Comparison of ENCODE assay signal across 17 mouse cellular contexts in genomic region chr15:102120530-102120929, GRCm38 (mm10). TPM values are rescaled to one million over a fixed set of nuclear protein-coding genes. Genes with fewer than 3 reads are reported as not detected.
DNase-seq lines count a peak whose midpoint lies in the region; TF ChIP-seq lines count a peak whose summit lies in the region.
"Had no signal": no experiment of that assay in that cellular context is flagged by ENCODE, and none has a peak within 500 bp of the region (broad histone marks: within the 10 kb centered on the region; RNA-seq: fewer than 3 reads in every experiment).

No protein-coding gene starts in this region.

- TF ChIP-seq CTCF in cerebellum, adult 2 months (IDR thresholded peaks at IDR 0.05; ENCODE audit: borderline replicate concordance, insufficient read depth, low read depth, low read length) = no peak

- no peaks in the 10 kb centered on the region for H3K27me3 ChIP-seq in cerebellum, adult 2 months (ENCODE audit: control insufficient read depth, insufficient read depth, low read length)
- H3K27me3 ChIP-seq: forebrain, embryonic 13.5 days; hindbrain, embryonic 12.5 days; limb, embryonic 13.5 days; midbrain, embryonic 15.5 days; stomach, embryonic 15.5 days had no signal

- intact Hi-C loops in heart, postnatal 25 days (cut with DNase I) = no loop called here

- DNase-seq in cerebellum, adult 2 months = no peak
- DNase-seq in cerebellum, adult 8-10 months = no peak
- DNase-seq in heart, adult 8-10 months (ENCODE audit: low spot score) = peak; percentile 74
- DNase-seq in heart, postnatal 25 days (ENCODE audit: low spot score) = no peak
- peak; percentile 45 to 49 for DNase-seq in gastrocnemius, adult 8-10 months (ENCODE audit: low spot score in 2 of 2)
- DNase-seq in heart, postnatal 4 days = peak; percentile 13
- no peak for DNase-seq in right cerebral cortex, adult 18-20 months
- DNase-seq: adrenal gland, postnatal 36 days; spleen, adult 18-20 months; thymus, postnatal 14 days had no signal

- H3K27ac ChIP-seq in cerebellum, adult 2 months (ENCODE audit: insufficient read depth, low read length) = peak overlapping the region; percentile 60; the same call in 1 of the 2 replicates
- H3K27ac ChIP-seq: forebrain, embryonic 13.5 days; hindbrain, embryonic 12.5 days; limb, embryonic 13.5 days; liver, embryonic 14.5 days; midbrain, embryonic 15.5 days; stomach, embryonic 15.5 days had no signal

- H3K4me1 ChIP-seq in cerebellum, adult 2 months (ENCODE audit: control insufficient read depth, insufficient read depth, low read length) = peaks cover 56% of the 10 kb centered on the region
- H3K4me1 ChIP-seq: hindbrain, embryonic 12.5 days; limb, embryonic 13.5 days had no signal

- WGBS in cerebellum, adult 2 months = 78% methylated on average over 5 of the region's 5 CpGs

- no peak overlapping the region for H3K4me3 ChIP-seq in cerebellum, adult 2 months (replicated peaks; ENCODE audit: insufficient read depth, low read depth, low read length)
- H3K4me3 ChIP-seq: forebrain, embryonic 13.5 days; hindbrain, embryonic 12.5 days; limb, embryonic 13.5 days; midbrain, embryonic 15.5 days; stomach, embryonic 15.5 days had no signal

- TF ChIP-seq POLR2A in cerebellum, adult 2 months (IDR thresholded peaks at IDR 0.05; ENCODE audit: borderline replicate concordance, insufficient read depth, low read length) = no peak

RNA-seq across cellular contexts. Expression of gene Spryd3, which starts 15.5 kb away (rescaled TPM):
- polyA plus RNA-seq in cerebellum, adult 2 months (2012; rRNA removed) = 159 and 161 TPM in 2 replicates
- 10 to 100 TPM; 13.2 to 16.8 (median 15.6) TPM for total RNA-seq in heart, adult 8-10 months (2022)
- 10 to 100 TPM; 13.2 to 15.1 TPM for total RNA-seq in heart, postnatal 25 days (2021)
- 1 to 10 TPM; 6.8 to 8.7 (median 7.3) TPM for total RNA-seq in gastrocnemius, adult 8-10 months (2022)
- 10 to 100 TPM; 19.9 to 22.6 TPM for total RNA-seq in heart, postnatal 4 days (2021)

RNA-seq across cellular contexts. Expression of gene Tns2, which starts 20.3 kb away (rescaled TPM):
- 33.6 and 33.7 TPM in 2 replicates for polyA plus RNA-seq in cerebellum, adult 2 months (2012; rRNA removed)
- 100 to 1,000 TPM; 123 to 146 (median 133) TPM for total RNA-seq in heart, adult 8-10 months (2022)
- total RNA-seq in heart, postnatal 25 days (2021) = 100 to 1,000 TPM in 1 of 2 experiments, 10 to 100 TPM in 1; 98.6 to 118 TPM
- total RNA-seq in gastrocnemius, adult 8-10 months (2022) = 10 to 100 TPM; 17.3 to 37.7 (median 32.0) TPM
- total RNA-seq in heart, postnatal 4 days (2021) = 10 to 100 TPM; 65.8 to 70.3 TPM

RNA-seq across cellular contexts. Expression of gene Igfbp6, which starts 23.6 kb away (rescaled TPM):
- 15.0 and 18.7 TPM in 2 replicates for polyA plus RNA-seq in cerebellum, adult 2 months (2012; rRNA removed)
- 10 to 100 TPM; 20.6 to 52.4 (median 26.0) TPM for total RNA-seq in heart, adult 8-10 months (2022)
- total RNA-seq in heart, postnatal 25 days (2021) = 10 to 100 TPM; 38.3 to 43.6 TPM
- total RNA-seq in gastrocnemius, adult 8-10 months (2022) = 10 to 100 TPM; 14.2 to 49.0 (median 27.1) TPM
- 10 to 100 TPM; 10.0 to 12.5 TPM for total RNA-seq in heart, postnatal 4 days (2021)
- polyA plus RNA-seq: hindbrain, embryonic 12.5 days had no signal

RNA-seq across cellular contexts. Expression of gene Soat2, which starts 29.8 kb away (rescaled TPM):
- polyA plus RNA-seq in cerebellum, adult 2 months (2012; rRNA removed) = 0.08 TPM in 1 of 2 replicates, not detected in the other
- under 1 TPM in 3 of 4 experiments, not detected in 1; 0.11 to 0.13 (median 0.12) TPM for total RNA-seq in heart, adult 8-10 months (2022)
- total RNA-seq in heart, postnatal 25 days (2021) = under 1 TPM in 1 of 2 experiments, not detected in 1; 0.11 TPM
- under 1 TPM in 2 of 4 experiments, not detected in 2; 0.10 to 0.21 TPM for total RNA-seq in gastrocnemius, adult 8-10 months (2022)
- total RNA-seq in heart, postnatal 4 days (2021) = under 1 TPM; 0.11 to 0.17 TPM
- total RNA-seq: layer of hippocampus, postnatal 10 days had no signal
- polyA plus RNA-seq: midbrain, embryonic 15.5 days had no signal

RNA-seq across cellular contexts. Expression of gene Eif4b, which starts 47.0 kb away (rescaled TPM):
- 114 TPM in 2 replicates for polyA plus RNA-seq in cerebellum, adult 2 months (2012; rRNA removed)
- 100 to 1,000 TPM; 161 to 190 (median 169) TPM for total RNA-seq in heart, adult 8-10 months (2022)
- 100 to 1,000 TPM; 131 to 144 TPM for total RNA-seq in heart, postnatal 25 days (2021)
- 100 to 1,000 TPM; 227 to 269 (median 241) TPM for total RNA-seq in gastrocnemius, adult 8-10 months (2022)
- total RNA-seq in heart, postnatal 4 days (2021) = 100 to 1,000 TPM; 142 to 145 TPM

Comparison
In these comparisons a context has a peak if more than half of its experiments do, and no peak if none do; other contexts are left out.
1. DNase-seq: peak in heart, adult 8-10 months (single experiment), gastrocnemius, adult 8-10 months (2 of 2) and heart, postnatal 4 days (single experiment); none in cerebellum, adult 2 months (0 of 2), cerebellum, adult 8-10 months (single experiment), heart, postnatal 25 days (single experiment) and right cerebral cortex, adult 18-20 months (single experiment).